Mouse (Mus musculus): ENCODE results near the gene Gm20696.

GRCm38 (mm10) chr6:99447447-99447846 lies 219.2 kb downstream of the Gm20696 start:
- TF ChIP-seq CTCF (IDR thresholded peaks at IDR 0.05; ENCODE audit: extremely low read depth, insufficient read depth, low read length) (no peak), POLR2A (IDR thresholded peaks at IDR 0.05; ENCODE audit: extremely low read depth, insufficient read depth, low read length) (no peak)
